In genomic region chr3:105785865-105786264, GRCm38 (mm10) we compare ENCODE assay signal across 23 mouse cellular contexts. TPM values are rescaled to one million over a fixed set of nuclear protein-coding genes. Genes with fewer than 3 reads are reported as not detected.
A peak's percentile ranks its signal among the peaks of the same experiment; 100 is the strongest.
DNase-seq lines count a peak whose midpoint lies in the region; ATAC-seq and TF ChIP-seq lines count a peak whose summit lies in the region.
"Had no signal": no experiment of that assay in that cellular context is flagged by ENCODE, and none has a peak within 500 bp of the region (broad histone marks: within the 10 kb centered on the region; RNA-seq: fewer than 3 reads in every experiment).

No protein-coding gene starts in this region.

- no peaks in the 10 kb centered on the region for H3K9me3 ChIP-seq in liver, embryonic 13.5 days (replicated peaks)
- H3K9me3 ChIP-seq in liver, embryonic 12.5 days (replicated peaks): no peaks in the 10 kb centered on the region
- H3K9me3 ChIP-seq in E14TG2a.4 (ENCODE audit: low read length): no peaks in the 10 kb centered on the region
- H3K9me3 ChIP-seq: embryonic facial prominence, embryonic 12.5 days; forebrain, embryonic 13.5 days; midbrain, embryonic 12.5 days had no signal

- no peak overlapping the region for H3K4me3 ChIP-seq in liver, embryonic 13.5 days (replicated peaks)
- no peak overlapping the region for H3K4me3 ChIP-seq in liver, embryonic 12.5 days
- H3K4me3 ChIP-seq in E14TG2a.4 (replicated peaks; ENCODE audit: low read length): no peak overlapping the region
- H3K4me3 ChIP-seq: embryonic facial prominence, embryonic 12.5 days; erythroblast, embryonic 14.5 days; forebrain, embryonic 13.5 days; gastrocnemius, adult 2 months; heart, embryonic 13.5 days; hindbrain, embryonic 12.5 days; limb, embryonic 12.5 days; midbrain, embryonic 12.5 days had no signal

- peaks cover 36% of the 10 kb centered on the region for H3K4me1 ChIP-seq in liver, embryonic 13.5 days (replicated peaks)
- H3K4me1 ChIP-seq in liver, embryonic 12.5 days: peaks cover 12% of the 10 kb centered on the region
- no peaks in the 10 kb centered on the region; the same call in 1 of the 2 replicates for H3K4me1 ChIP-seq in E14TG2a.4 (replicated peaks; ENCODE audit: low read depth, low read length)

- H3K27ac ChIP-seq in liver, embryonic 13.5 days: no peak overlapping the region
- H3K27ac ChIP-seq in liver, embryonic 12.5 days: no peak overlapping the region
- H3K27ac ChIP-seq: embryonic facial prominence, embryonic 12.5 days; forebrain, embryonic 13.5 days; gastrocnemius, adult 2 months; heart, embryonic 13.5 days; hindbrain, embryonic 12.5 days; limb, embryonic 12.5 days; midbrain, embryonic 12.5 days had no signal

- no peaks in the 10 kb centered on the region for H3K27me3 ChIP-seq in liver, embryonic 13.5 days
- H3K27me3 ChIP-seq in liver, embryonic 12.5 days (replicated peaks): no peaks in the 10 kb centered on the region
- no peaks in the 10 kb centered on the region for H3K27me3 ChIP-seq in E14TG2a.4 (ENCODE audit: insufficient read depth, low read length)
- H3K27me3 ChIP-seq: embryonic facial prominence, embryonic 12.5 days; forebrain, embryonic 13.5 days; heart, embryonic 13.5 days; hindbrain, embryonic 12.5 days; limb, embryonic 12.5 days; midbrain, embryonic 12.5 days; Patski had no signal

- no peak overlapping the region for H3K4me2 ChIP-seq in liver, embryonic 13.5 days
- no peak overlapping the region for H3K4me2 ChIP-seq in liver, embryonic 12.5 days
- H3K4me2 ChIP-seq: embryonic facial prominence, embryonic 12.5 days; forebrain, embryonic 13.5 days; heart, embryonic 13.5 days; hindbrain, embryonic 12.5 days; limb, embryonic 12.5 days; midbrain, embryonic 12.5 days had no signal

- peak; percentile 26; the same call in 1 of the 2 replicates for TF ChIP-seq CTCF in E14TG2a.4 (conservative IDR thresholded peaks at IDR 0.05; ENCODE audit: low read length)

- H3K9ac ChIP-seq in liver, embryonic 13.5 days: no peak overlapping the region
- H3K9ac ChIP-seq in liver, embryonic 12.5 days: no peak overlapping the region
- H3K9ac ChIP-seq: embryonic facial prominence, embryonic 12.5 days; forebrain, embryonic 13.5 days; heart, embryonic 13.5 days; hindbrain, embryonic 12.5 days; limb, embryonic 12.5 days; midbrain, embryonic 12.5 days had no signal

- DNase-seq in liver, embryonic 13.5 days: no peak
- peak; percentile 44 for DNase-seq in CD4-positive, CD25-positive, alpha-beta regulatory T cell, adult 2 months (ENCODE audit: low read depth, low spot score)
- DNase-seq in cerebellum, postnatal 10 days: no peak
- DNase-seq in spleen, adult 18-20 months: no peak
- DNase-seq: adrenal gland, adult 8-10 months; cerebellum, adult 11-12 months; cerebellum, postnatal 14 days; gastrocnemius, adult 2 months; kidney, adult 8-10 months; kidney, postnatal 10 days; lung, postnatal 14 days; thymus, postnatal 25 days had no signal

- peak; percentile 43; the same call in 1 of the 2 replicates for ATAC-seq in liver, embryonic 13.5 days (ENCODE audit: low read depth)
- ATAC-seq in liver, embryonic 12.5 days: no peak
- peak; percentile 46; the same call in 1 of the 2 replicates for ATAC-seq in megakaryocyte-erythroid progenitor cell, adult 5-6 weeks (replicated peaks; ENCODE audit: low FRiP score, low TSS enrichment, poor library complexity, severe bottlenecking)
- ATAC-seq: forebrain, embryonic 13.5 days; Patski had no signal

- H3K36me3 ChIP-seq in liver, embryonic 13.5 days: peaks cover 26% of the 10 kb centered on the region
- peaks cover 50% of the 10 kb centered on the region for H3K36me3 ChIP-seq in liver, embryonic 12.5 days
- no peaks in the 10 kb centered on the region for H3K36me3 ChIP-seq in E14TG2a.4 (ENCODE audit: insufficient read depth, low read length)
- H3K36me3 ChIP-seq: embryonic facial prominence, embryonic 12.5 days had no signal

RNA-seq across cellular contexts. Expression of gene Rap1a, which starts 15.3 kb away (rescaled TPM):
- polyA plus RNA-seq in liver, embryonic 13.5 days (2015; fragmentation: Nextera tagmentation; extraction: Ambion mirVana): 119 and 149 TPM in 2 replicates
- 114 and 122 TPM in 2 replicates for polyA plus RNA-seq in liver, embryonic 12.5 days (2016; fragmentation: Nextera tagmentation; extraction: Ambion mirVana)
- total RNA-seq in megakaryocyte-erythroid progenitor cell, adult 5-6 weeks (2014; fragmentation: Nextera tagmentation): 70.6 and 73.8 TPM in 2 replicates
- 91.7 and 119 TPM in 2 replicates for total RNA-seq in megakaryocyte-erythroid progenitor cell, adult 5-6 weeks (2017)
